ENCODE assay signal across 26 mouse cellular contexts in genomic region chr6:138036891-138037290, GRCm38 (mm10). TPM values are rescaled to one million over a fixed set of nuclear protein-coding genes. Genes with fewer than 3 reads are reported as not detected.
DNase-seq lines count a peak whose midpoint lies in the region; ATAC-seq and TF ChIP-seq lines count a peak whose summit lies in the region.
"Had no signal": no experiment of that assay in that cellular context is flagged by ENCODE, and none has a peak within 500 bp of the region (broad histone marks: within the 10 kb centered on the region; RNA-seq: fewer than 3 reads in every experiment).

No protein-coding gene starts in this region.

- 0 out of 2 replicates have a peak overlapping the region, but pooled peaks have one; percentile 28 for H3K4me2 ChIP-seq in heart, embryonic 13.5 days
- H3K4me2 ChIP-seq in heart, embryonic 14.5 days (ENCODE audit: low read length), result 0 out of 2 replicates have a peak overlapping the region, but pooled peaks have one; percentile 8
- no peak overlapping the region for H3K4me2 ChIP-seq in midbrain, embryonic 11.5 days
- no peak overlapping the region for H3K4me2 ChIP-seq in midbrain, embryonic 14.5 days (ENCODE audit: low read length)

- H3K36me3 ChIP-seq in heart, embryonic 13.5 days, result no peaks in the 10 kb centered on the region
- no peaks in the 10 kb centered on the region for H3K36me3 ChIP-seq in heart, adult 2 months (ENCODE audit: control insufficient read depth, insufficient read depth, low read length)
- H3K36me3 ChIP-seq in heart, embryonic 14.5 days (ENCODE audit: control insufficient read depth, insufficient read depth, low read length), result no peaks in the 10 kb centered on the region
- no peaks in the 10 kb centered on the region for H3K36me3 ChIP-seq in heart, embryonic 10.5 days
- no peaks in the 10 kb centered on the region for H3K36me3 ChIP-seq in midbrain, embryonic 11.5 days (ENCODE audit: control insufficient read depth, insufficient read depth, low read length)
- no peaks in the 10 kb centered on the region for H3K36me3 ChIP-seq in midbrain, embryonic 14.5 days (ENCODE audit: control insufficient read depth, insufficient read depth, low read length)
- H3K36me3 ChIP-seq: G1E had no signal

- H3K27me3 ChIP-seq in heart, embryonic 13.5 days (replicated peaks), result no peaks in the 10 kb centered on the region
- H3K27me3 ChIP-seq in heart, adult 2 months (ENCODE audit: control insufficient read depth, insufficient read depth, low read length), result no peaks in the 10 kb centered on the region
- no peaks in the 10 kb centered on the region for H3K27me3 ChIP-seq in heart, embryonic 14.5 days (ENCODE audit: control insufficient read depth, insufficient read depth, low read length)
- H3K27me3 ChIP-seq in heart, embryonic 10.5 days (ENCODE audit: insufficient read depth, poor library complexity, severe bottlenecking), result no peaks in the 10 kb centered on the region
- H3K27me3 ChIP-seq in midbrain, embryonic 11.5 days (ENCODE audit: control insufficient read depth, insufficient read depth, low read length), result no peaks in the 10 kb centered on the region
- no peaks in the 10 kb centered on the region for H3K27me3 ChIP-seq in midbrain, embryonic 14.5 days (ENCODE audit: control insufficient read depth, insufficient read depth, low read length)
- H3K27me3 ChIP-seq: CH12.LX had no signal

- intact Hi-C loops in heart, postnatal 25 days (cut with DNase I), result no loop called here
- intact Hi-C loops in heart, adult 2 months (cut with DNase I), result no loop called here

- TF ChIP-seq CTCF in heart, adult 2 months (IDR thresholded peaks at IDR 0.05), result no peak

- H3K4me1 ChIP-seq in heart, embryonic 13.5 days, result no peaks in the 10 kb centered on the region
- no peaks in the 10 kb centered on the region for H3K4me1 ChIP-seq in heart, adult 2 months (ENCODE audit: control insufficient read depth, insufficient read depth, low read length)
- H3K4me1 ChIP-seq in heart, embryonic 14.5 days (ENCODE audit: control insufficient read depth in 2 of 2, insufficient read depth in 2 of 2, low read length in 2 of 2), result no peaks in the 10 kb centered on the region
- no peaks in the 10 kb centered on the region for H3K4me1 ChIP-seq in heart, embryonic 10.5 days
- H3K4me1 ChIP-seq in midbrain, embryonic 11.5 days (ENCODE audit: control insufficient read depth, insufficient read depth, low read length), result no peaks in the 10 kb centered on the region
- H3K4me1 ChIP-seq in midbrain, embryonic 14.5 days (ENCODE audit: control insufficient read depth, insufficient read depth, low read length), result no peaks in the 10 kb centered on the region

- 56% methylated on average over 12 of the region's 12 CpGs for WGBS in heart, embryonic 13.5 days
- WGBS in heart, adult 2 months, result 73% methylated on average over 12 of the region's 12 CpGs
- 66% methylated on average over 12 of the region's 12 CpGs for WGBS in heart, embryonic 14.5 days
- 77% methylated on average over 12 of the region's 12 CpGs for WGBS in heart, embryonic 10.5 days
- WGBS in midbrain, embryonic 11.5 days, result 95% methylated on average over 12 of the region's 12 CpGs
- 94% methylated on average over 12 of the region's 12 CpGs for WGBS in midbrain, embryonic 14.5 days

- no peak for TF ChIP-seq POLR2A in heart, adult 2 months (IDR thresholded peaks at IDR 0.05; ENCODE audit: insufficient read depth, low read depth, low read length)

- no peak overlapping the region for H3K4me3 ChIP-seq in heart, embryonic 13.5 days
- no peak overlapping the region for H3K4me3 ChIP-seq in heart, adult 2 months
- no peak overlapping the region for H3K4me3 ChIP-seq in heart, embryonic 14.5 days (ENCODE audit: control insufficient read depth in 1 of 2, insufficient read depth in 1 of 2, low read depth in 1 of 2, low read length in 2 of 2)
- H3K4me3 ChIP-seq in heart, embryonic 10.5 days, result no peak overlapping the region
- no peak overlapping the region for H3K4me3 ChIP-seq in midbrain, embryonic 11.5 days (ENCODE audit: low read depth, low read length)
- H3K4me3 ChIP-seq in midbrain, embryonic 14.5 days (replicated peaks; ENCODE audit: low read depth, low read length), result no peak overlapping the region

- no peak overlapping the region for H3K27ac ChIP-seq in heart, embryonic 13.5 days (replicated peaks)
- H3K27ac ChIP-seq in heart, adult 2 months, result no peak overlapping the region
- no peak overlapping the region for H3K27ac ChIP-seq in heart, embryonic 14.5 days (replicated peaks in 1 of 2; ENCODE audit: control insufficient read depth in 1 of 2, insufficient read depth in 1 of 2, low read depth in 2 of 2, low read length in 2 of 2)
- no peak overlapping the region for H3K27ac ChIP-seq in heart, embryonic 10.5 days
- H3K27ac ChIP-seq in midbrain, embryonic 11.5 days (ENCODE audit: low read depth, low read length), result no peak overlapping the region
- H3K27ac ChIP-seq in midbrain, embryonic 14.5 days (replicated peaks; ENCODE audit: low read depth, low read length), result no peak overlapping the region

- TF ChIP-seq EP300 in heart, adult 2 months (IDR thresholded peaks at IDR 0.05; ENCODE audit: insufficient read depth, low read depth, low read length), result no peak

- no peak for ATAC-seq in heart, embryonic 13.5 days (ENCODE audit: extremely low read depth, insufficient number of reproducible peaks, low FRiP score, low TSS enrichment)
- no peak for ATAC-seq in heart, embryonic 14.5 days (ENCODE audit: insufficient number of reproducible peaks, insufficient read depth, low FRiP score, low read depth)
- no peak for ATAC-seq in midbrain, embryonic 11.5 days (ENCODE audit: low FRiP score)
- no peak for ATAC-seq in midbrain, embryonic 14.5 days (ENCODE audit: low FRiP score, low TSS enrichment)
- ATAC-seq: activated CD4-positive, CD25-positive, alpha-beta regulatory T cell, adult 4 months; CD4-positive, CD25-positive, alpha-beta regulatory T cell, adult 4 months; Patski had no signal

- H3K9me3 ChIP-seq in heart, embryonic 13.5 days, result peaks cover 5% of the 10 kb centered on the region
- H3K9me3 ChIP-seq in heart, embryonic 14.5 days (ENCODE audit: control insufficient read depth, low read length), result no peaks in the 10 kb centered on the region; the same call in 1 of the 2 replicates
- H3K9me3 ChIP-seq in heart, embryonic 10.5 days, result no peaks in the 10 kb centered on the region
- H3K9me3 ChIP-seq in midbrain, embryonic 11.5 days (ENCODE audit: control insufficient read depth, low read length), result no peaks in the 10 kb centered on the region
- no peaks in the 10 kb centered on the region for H3K9me3 ChIP-seq in midbrain, embryonic 14.5 days (ENCODE audit: control insufficient read depth, low read length)

- H3K79me2 ChIP-seq in heart, adult 2 months (replicated peaks; ENCODE audit: control insufficient read depth, insufficient read depth, low read length), result no peaks in the 10 kb centered on the region

- no peak overlapping the region for H3K9ac ChIP-seq in heart, embryonic 13.5 days
- no peak overlapping the region for H3K9ac ChIP-seq in heart, adult 2 months (ENCODE audit: low read depth, low read length)
- no peak overlapping the region for H3K9ac ChIP-seq in heart, embryonic 14.5 days (ENCODE audit: low read length)
- H3K9ac ChIP-seq in midbrain, embryonic 11.5 days (ENCODE audit: low read length), result no peak overlapping the region
- no peak overlapping the region for H3K9ac ChIP-seq in midbrain, embryonic 14.5 days (replicated peaks; ENCODE audit: low read length)

- peak; percentile 84 for DNase-seq in heart, adult 11 months
- DNase-seq in heart, postnatal 25 days (ENCODE audit: low spot score), result no peak
- no peak for DNase-seq in heart, adult 2 months
- no peak for DNase-seq in heart, embryonic 10.5 days (ENCODE audit: low spot score)
- DNase-seq in midbrain, embryonic 11.5 days (ENCODE audit: low spot score, missing footprints), result peak; percentile 53
- no peak for DNase-seq in midbrain, embryonic 14.5 days
- DNase-seq: adrenal gland, adult 2 months; adrenal gland, adult 8-10 months; adrenal gland, postnatal 10 days; adrenal gland, postnatal 14 days; adrenal gland, postnatal 25 days; adrenal gland, postnatal 36 days; B cell, adult 2 months; cerebellum, adult 11 months; cerebellum, adult 11-12 months had no signal

RNA-seq across cellular contexts. Expression of gene Slc15a5, which starts 42.8 kb away (rescaled TPM):
- total RNA-seq in heart, postnatal 25 days (2021), result not detected
- 0.22 TPM in 1 of 2 replicates, not detected in the other for polyA plus RNA-seq in heart, embryonic 13.5 days (2015; fragmentation: Nextera tagmentation; extraction: Ambion mirVana)
- not detected for total RNA-seq in heart, adult 2 months (2021)
- polyA plus RNA-seq in heart, adult 2 months (2012; rRNA removed), result not detected in 2 replicates
- polyA plus RNA-seq in heart, embryonic 14.5 days (2014; fragmentation: Nextera tagmentation; extraction: Ambion mirVana), result 0.26 and 0.41 TPM in 2 replicates
- polyA plus RNA-seq in heart, embryonic 10.5 days (2016; fragmentation: Nextera tagmentation; extraction: Ambion mirVana), result not detected in 2 replicates
- polyA plus RNA-seq in midbrain, embryonic 11.5 days (2014; fragmentation: Nextera tagmentation; extraction: Ambion mirVana), result not detected in 2 replicates
- 0.49 TPM in 1 of 2 replicates, not detected in the other for polyA plus RNA-seq in midbrain, embryonic 14.5 days (2014; fragmentation: Nextera tagmentation; extraction: Ambion mirVana)
- total RNA-seq: adrenal gland, postnatal 10 days; adrenal gland, postnatal 14 days; CH12.LX; ES-E14; MEL had no signal
- polyA plus RNA-seq: activated CD4-positive, CD25-positive, alpha-beta regulatory T cell, adult 4 months; brain, embryonic 14.5 days; C2C12; CD4-positive, CD25-positive, alpha-beta regulatory T cell, adult 4 months; G1E; Patski had no signal

Comparison
In these comparisons a context has a peak if more than half of its experiments do, and no peak if none do; other contexts are left out.
1. DNase-seq: peak in heart, adult 11 months (single experiment) and midbrain, embryonic 11.5 days (single experiment); none in heart, postnatal 25 days (single experiment), heart, adult 2 months (0 of 2), heart, embryonic 10.5 days (single experiment) and midbrain, embryonic 14.5 days (single experiment).
2. H3K4me2 ChIP-seq: peak in heart, embryonic 13.5 days (single experiment) and heart, embryonic 14.5 days (single experiment); none in midbrain, embryonic 11.5 days (single experiment) and midbrain, embryonic 14.5 days (single experiment).